Mouse (Mus musculus): Measurements from ENCODE around the gene Gnat2. TPM values are rescaled to one million over a fixed set of nuclear protein-coding genes. Genes with fewer than 3 reads are reported as not detected.
A peak's percentile ranks its signal among the peaks of the same experiment; 100 is the strongest.

Gnat2 gene
- total RNA-seq, 4 experiments from 2014 or later = 0.62 to 1.1 (median 0.82) TPM

- no peak for DNase-seq (ENCODE audit: low spot score in 2 of 2)
Observed at GRCm38 (mm10) chr3:108084767-108085270, 7.8 kb upstream of the Gnat2 start.

- DNase-seq (ENCODE audit: low spot score in 2 of 2) = peak; percentile 89 to 92
Observed at GRCm38 (mm10) chr3:108085281-108085720, 7.3 kb upstream of the Gnat2 start.

GRCm38 (mm10) chr3:108085721-108086469 is 6.7 kb upstream of the Gnat2 start:
- peak; percentile 79 to 80 for DNase-seq (ENCODE audit: low spot score in 2 of 2)

- peak; percentile 81 to 84 for DNase-seq (ENCODE audit: low spot score in 2 of 2)
Observed at GRCm38 (mm10) chr3:108086470-108086979, 6.1 kb upstream of the Gnat2 start, which contains the start of gene Ampd2. Gene Ampd2, minus strand, starts transcription at chr3:108086651.

GRCm38 (mm10) chr3:108087329-108087728 is 5.3 kb upstream of the Gnat2 start:
- DNase-seq (ENCODE audit: low spot score in 2 of 2) = no peak

GRCm38 (mm10) chr3:108088842-108089380 is 3.7 kb upstream of the Gnat2 start:
- no peak for DNase-seq (ENCODE audit: low spot score in 2 of 2)

- no peak for DNase-seq (ENCODE audit: low spot score in 2 of 2)
Observed at GRCm38 (mm10) chr3:108089916-108090315, 2.7 kb upstream of the Gnat2 start.

GRCm38 (mm10) chr3:108090561-108090960 is 2.0 kb upstream of the Gnat2 start:
- DNase-seq (ENCODE audit: low spot score in 2 of 2) = no peak

GRCm38 (mm10) chr3:108092030-108092429 is 559 bp upstream of the Gnat2 start:
- no peak for DNase-seq (ENCODE audit: low spot score in 2 of 2)

- no peak for DNase-seq (ENCODE audit: low spot score in 2 of 2)
Observed at GRCm38 (mm10) chr3:108093306-108093705, 717 bp downstream of the Gnat2 start.

- DNase-seq (ENCODE audit: low spot score in 2 of 2) = no peak
Observed at GRCm38 (mm10) chr3:108094146-108094545, 1.6 kb downstream of the Gnat2 start.

- DNase-seq (ENCODE audit: low spot score in 2 of 2) = no peak
Observed at GRCm38 (mm10) chr3:108094976-108095760, 2.6 kb downstream of the Gnat2 start.

GRCm38 (mm10) chr3:108096226-108096625 is 3.6 kb downstream of the Gnat2 start:
- no peak for DNase-seq (ENCODE audit: low spot score in 2 of 2)

- DNase-seq (ENCODE audit: low spot score in 2 of 2) = no peak
Observed at GRCm38 (mm10) chr3:108096726-108097125, 4.1 kb downstream of the Gnat2 start.

GRCm38 (mm10) chr3:108097656-108098055 is 5.1 kb downstream of the Gnat2 start:
- DNase-seq (ENCODE audit: low spot score in 2 of 2) = no peak

GRCm38 (mm10) chr3:108098316-108098715 is 5.7 kb downstream of the Gnat2 start:
- no peak for DNase-seq (ENCODE audit: low spot score in 2 of 2)

GRCm38 (mm10) chr3:108101594-108101993 is 9.0 kb downstream of the Gnat2 start:
- no peak for DNase-seq (ENCODE audit: low spot score in 2 of 2)

- DNase-seq (ENCODE audit: low spot score in 2 of 2) = no peak
Observed at GRCm38 (mm10) chr3:108102075-108102474, 9.5 kb downstream of the Gnat2 start.

GRCm38 (mm10) chr3:108105281-108105680 is 12.7 kb downstream of the Gnat2 start:
- DNase-seq (ENCODE audit: low spot score in 2 of 2) = no peak

- DNase-seq (ENCODE audit: low spot score in 2 of 2) = no peak
Observed at GRCm38 (mm10) chr3:108111320-108111719, 18.7 kb downstream of the Gnat2 start.

- no peak for DNase-seq (ENCODE audit: low spot score in 2 of 2)
Observed at GRCm38 (mm10) chr3:108112246-108112645, 19.7 kb downstream of the Gnat2 start.

- DNase-seq (ENCODE audit: low spot score in 2 of 2) = no peak
Observed at GRCm38 (mm10) chr3:108112666-108113065, 20.1 kb downstream of the Gnat2 start.

Measured in gastrocnemius, adult 8-10 months (tissue).